Mouse (Mus musculus): ENCODE measurements around the gene Crispld2.

DNA sequence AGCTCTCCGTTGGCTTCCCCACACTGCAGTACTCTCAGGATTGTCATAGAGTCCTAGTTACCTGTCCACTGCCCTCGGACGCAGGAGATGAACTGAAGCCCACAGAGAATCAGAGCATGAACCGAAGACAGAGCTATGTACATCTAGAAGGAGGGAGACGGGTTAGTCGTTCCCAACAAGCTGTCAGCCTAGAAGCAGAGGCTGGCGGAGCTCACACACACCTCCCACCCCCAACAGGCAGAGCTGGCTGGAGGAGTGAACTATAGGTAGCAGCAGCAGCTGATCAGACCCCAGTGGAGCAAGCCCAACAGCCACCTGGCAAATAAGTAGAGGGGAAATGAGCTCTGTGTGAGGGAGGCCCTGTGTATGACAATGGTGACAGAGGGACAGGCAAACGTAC lies 92.5 kb downstream of the Crispld2 start:
- TF ChIP-seq CTCF (IDR thresholded peaks at IDR 0.05; ENCODE audit: low read depth, low read length) (no peak), POLR2A (IDR thresholded peaks at IDR 0.05; ENCODE audit: borderline replicate concordance, low read depth, low read length) (no peak)

Measured in bone marrow macrophage, adult 2 months (primary cell).